Mouse (Mus musculus) stomach, embryonic 16.5 days (tissue): ENCODE results near the gene Shox2. TPM values are rescaled to one million over a fixed set of nuclear protein-coding genes. Genes with fewer than 3 reads are reported as not detected.
A peak's percentile ranks its signal among the peaks of the same experiment; 100 is the strongest.

ENCODE experiments used
- ATAC-seq: fragments of 200-750 bp; cut with Nextera tagmentation; 2 replicates; pipeline ENCODE4 v1.8.0; 2017; ENCODE audit warnings: moderate number of reproducible peaks, moderate TSS enrichment; ENCODE audit not compliant: insufficient read depth, low FRiP score
- H3K27ac ChIP-seq: fragments of 300-500 bp; sonication (generic); 2 replicates; pipeline ENCODE4 v1.5.1; 2014; ENCODE audit warnings: low read length
- H3K27me3 ChIP-seq: fragments of 300-500 bp; sonication (generic); 2 replicates; pipeline ENCODE4 v1.6.1; 2014; ENCODE audit warnings: low read length, control low read depth, mixed read lengths; ENCODE audit not compliant: control insufficient read depth, insufficient read depth
- H3K36me3 ChIP-seq: fragments of 300-500 bp; sonication (generic); 2 replicates; pipeline ENCODE4 v1.6.1; 2014; ENCODE audit warnings: low read length; ENCODE audit not compliant: control insufficient read depth, insufficient read depth
- H3K4me1 ChIP-seq: fragments of 300-500 bp; sonication (generic); 2 replicates; pipeline ENCODE4 v1.6.1; 2014; ENCODE audit warnings: low read length, control low read depth, mixed read lengths; ENCODE audit not compliant: control insufficient read depth, insufficient read depth
- H3K4me2 ChIP-seq: fragments of 300-500 bp; sonication (generic); 2 replicates; pipeline ENCODE4 v1.6.1; 2014; ENCODE audit warnings: low read depth, low read length, mixed read lengths
- H3K4me3 ChIP-seq: fragments of 300-500 bp; sonication (generic); replicated peaks from 2 replicates; pipeline ENCODE4 v1.5.1; 2014; ENCODE audit warnings: mild to moderate bottlenecking, low read length
- H3K9ac ChIP-seq: fragments of 300-500 bp; sonication (generic); 2 replicates; pipeline ENCODE4 v1.6.1; 2014; ENCODE audit warnings: low read length
- H3K9me3 ChIP-seq: fragments of 300-500 bp; sonication (generic); replicated peaks from 2 replicates; pipeline ENCODE4 v1.6.1; 2016; ENCODE audit warnings: low read length, control low read depth; ENCODE audit not compliant: control insufficient read depth
- WGBS: fragments of 180-500 bp; shearing (Covaris S2); extraction: QIAGEN DNeasy Blood & Tissue Kit; methylation state at CpG from one replicate; pipeline ENCODE4 v1.1.7; 2014; 5-methylcytosine and 5-hydroxymethylcytosine counted together
- polyA plus RNA-seq: library from polyadenylated mRNA; unstranded; fragments of >200 nt; fragmentation: Nextera tagmentation; extraction: Ambion mirVana; gene quantifications from 2 replicates; pipeline ENCODE4 v1.2.1, GENCODE M21; 2015

Gene Shox2
- polyA plus RNA-seq, 1 experiment from 2014 or later = 1.2 TPM

- Histone ChIP-seq H3K9me3 (no peaks in the 10 kb centered on the region), H3K4me2 (no peak overlapping the region), H3K4me3 (no peak overlapping the region), H3K36me3 (no peaks in the 10 kb centered on the region), H3K27me3 (peaks cover 71% of the 10 kb centered on the region), H3K4me1 (peaks cover 11% of the 10 kb centered on the region), H3K27ac (no peak overlapping the region), H3K9ac (no peak overlapping the region)
- ATAC-seq = no peak
- 5% methylated on average over 9 of the region's 9 CpGs for WGBS
Observed at GRCm38 (mm10) chr3:66979491-66979890, 2.1 kb downstream of the Shox2 start.

GRCm38 (mm10) chr3:66978457-66979381, 2.9 kb downstream of the Shox2 start:
- Histone ChIP-seq H3K27ac (no peak overlapping the region), H3K4me3 (no peak overlapping the region), H3K27me3 (peaks cover 74% of the 10 kb centered on the region), H3K9ac (no peak overlapping the region), H3K4me1 (peaks cover 11% of the 10 kb centered on the region), H3K36me3 (no peaks in the 10 kb centered on the region), H3K9me3 (no peaks in the 10 kb centered on the region), H3K4me2 (no peak overlapping the region)
- no peak for ATAC-seq
- WGBS = 3% methylated on average over 45 of the region's 45 CpGs

GRCm38 (mm10) chr3:66977811-66978456, 3.6 kb downstream of the Shox2 start:
- Histone ChIP-seq H3K9ac (no peak overlapping the region), H3K4me2 (no peak overlapping the region), H3K4me1 (peaks cover 17% of the 10 kb centered on the region), H3K9me3 (no peaks in the 10 kb centered on the region), H3K36me3 (no peaks in the 10 kb centered on the region), H3K27me3 (peaks cover 81% of the 10 kb centered on the region), H3K27ac (no peak overlapping the region), H3K4me3 (no peak overlapping the region)
- 3% methylated on average over 25 of the region's 25 CpGs for WGBS
- ATAC-seq = no peak

- Histone ChIP-seq H3K4me2 (no peak overlapping the region), H3K36me3 (no peaks in the 10 kb centered on the region), H3K4me1 (peaks cover 17% of the 10 kb centered on the region), H3K27me3 (peaks cover 78% of the 10 kb centered on the region), H3K4me3 (no peak overlapping the region), H3K9ac (no peak overlapping the region), H3K9me3 (no peaks in the 10 kb centered on the region), H3K27ac (no peak overlapping the region)
- ATAC-seq = no peak
- 7% methylated on average over 13 of the region's 13 CpGs for WGBS
Observed at GRCm38 (mm10) chr3:66976889-66977615, 4.5 kb downstream of the Shox2 start.

GRCm38 (mm10) chr3:66974501-66974900, 7.1 kb downstream of the Shox2 start:
- 21% methylated on average over 3 of the region's 3 CpGs for WGBS
- peaks cover 75% of the 10 kb centered on the region for H3K27me3 ChIP-seq
- no peak overlapping the region for H3K9ac ChIP-seq
- H3K9me3 ChIP-seq = no peaks in the 10 kb centered on the region
- ATAC-seq = no peak
- no peaks in the 10 kb centered on the region for H3K36me3 ChIP-seq
- no peak overlapping the region for H3K27ac ChIP-seq
- H3K4me2 ChIP-seq = no peak overlapping the region
- H3K4me3 ChIP-seq = no peak overlapping the region
- peaks cover 10% of the 10 kb centered on the region for H3K4me1 ChIP-seq

GRCm38 (mm10) chr3:66973391-66973943, 8.1 kb downstream of the Shox2 start:
- peaks cover 67% of the 10 kb centered on the region for H3K27me3 ChIP-seq
- peak overlapping the region; percentile 70 for H3K4me2 ChIP-seq
- H3K9me3 ChIP-seq = no peaks in the 10 kb centered on the region
- H3K9ac ChIP-seq = 0 out of 2 replicates have a peak overlapping the region, but pooled peaks have one; percentile 11
- no peaks in the 10 kb centered on the region for H3K36me3 ChIP-seq
- peaks cover 7% of the 10 kb centered on the region for H3K4me1 ChIP-seq
- 1% methylated on average over 57 of the region's 59 CpGs for WGBS
- peak overlapping the region; percentile 53 for H3K4me3 ChIP-seq
- H3K27ac ChIP-seq = no peak overlapping the region
- peak; percentile 88 for ATAC-seq

GRCm38 (mm10) chr3:66972191-66972950, 9.2 kb downstream of the Shox2 start:
- H3K4me1 ChIP-seq = peaks cover 6% of the 10 kb centered on the region
- H3K4me3 ChIP-seq = no peak overlapping the region
- peaks cover 64% of the 10 kb centered on the region for H3K27me3 ChIP-seq
- no peak overlapping the region for H3K4me2 ChIP-seq
- no peaks in the 10 kb centered on the region for H3K9me3 ChIP-seq
- 4% methylated on average over 16 of the region's 16 CpGs for WGBS
- no peaks in the 10 kb centered on the region for H3K36me3 ChIP-seq
- H3K9ac ChIP-seq = no peak overlapping the region
- ATAC-seq = no peak
- no peak overlapping the region for H3K27ac ChIP-seq

GRCm38 (mm10) chr3:66970661-66971331, 10.8 kb downstream of the Shox2 start:
- Histone ChIP-seq H3K27ac (no peak overlapping the region), H3K4me3 (no peak overlapping the region), H3K9me3 (no peaks in the 10 kb centered on the region), H3K9ac (no peak overlapping the region), H3K4me2 (no peak overlapping the region), H3K36me3 (no peaks in the 10 kb centered on the region), H3K27me3 (peaks cover 53% of the 10 kb centered on the region), H3K4me1 (peaks cover 6% of the 10 kb centered on the region)
- no peak for ATAC-seq
- WGBS = 2% methylated on average over 29 of the region's 29 CpGs
